Mouse (Mus musculus): ENCODE results near the gene Fam25c. TPM values are rescaled to one million over a fixed set of nuclear protein-coding genes. Genes with fewer than 3 reads are reported as not detected.
"Not testable (repeated sequence)": the region's sequence is repeated elsewhere in the genome, so short reads cannot be mapped to it uniquely, and the experiment has no call there.

The Fam25c gene
- total RNA-seq, 1 experiment from 2014 or later = not detected

- not testable (repeated sequence) for ATAC-seq (replicated peaks; ENCODE audit: low read depth, poor library complexity, severe bottlenecking)
These were observed 9.3 kb upstream of the Fam25c start for GRCm38 (mm10) chr14:34364254-34365146.

DNA sequence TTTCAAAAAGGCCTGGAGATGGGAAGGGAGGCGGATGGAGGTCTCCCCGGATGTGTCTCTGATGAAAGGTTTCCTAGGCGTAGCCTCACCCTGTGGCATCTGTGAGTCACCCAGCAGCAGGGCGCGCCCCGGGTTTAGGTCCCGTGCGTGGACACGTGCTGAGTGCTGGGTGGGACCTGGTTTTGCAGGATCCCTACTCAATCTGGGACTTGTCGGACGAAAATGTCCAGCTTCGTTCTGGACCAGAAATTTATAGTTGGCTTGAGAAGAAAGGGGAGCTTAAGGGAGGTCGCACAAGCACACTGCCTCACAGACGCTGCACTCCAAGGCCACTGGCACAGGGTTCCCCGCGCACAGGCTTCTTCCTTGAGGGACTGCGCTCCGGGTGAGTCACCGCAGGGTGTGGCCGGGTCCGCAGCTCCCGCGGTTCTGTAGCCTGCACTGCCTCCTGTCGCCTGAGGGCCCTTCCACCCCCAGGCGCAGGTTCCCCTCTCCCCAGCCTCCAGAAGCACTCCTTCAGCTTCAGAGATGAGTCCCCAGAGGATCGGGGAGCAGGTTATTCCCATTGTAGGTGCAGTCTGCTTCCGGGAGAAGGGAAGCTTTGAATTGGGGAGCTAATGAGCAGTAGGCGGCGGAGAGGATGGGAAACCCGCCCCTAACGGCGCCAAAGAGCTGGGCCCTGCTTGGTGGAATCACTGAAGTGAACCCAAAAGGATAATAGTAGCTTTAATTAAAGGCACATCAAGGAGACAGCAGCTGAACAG lies 8.4 kb upstream of the Fam25c start:
- peak; percentile 92 for ATAC-seq (replicated peaks; ENCODE audit: low read depth, poor library complexity, severe bottlenecking)

DNA sequence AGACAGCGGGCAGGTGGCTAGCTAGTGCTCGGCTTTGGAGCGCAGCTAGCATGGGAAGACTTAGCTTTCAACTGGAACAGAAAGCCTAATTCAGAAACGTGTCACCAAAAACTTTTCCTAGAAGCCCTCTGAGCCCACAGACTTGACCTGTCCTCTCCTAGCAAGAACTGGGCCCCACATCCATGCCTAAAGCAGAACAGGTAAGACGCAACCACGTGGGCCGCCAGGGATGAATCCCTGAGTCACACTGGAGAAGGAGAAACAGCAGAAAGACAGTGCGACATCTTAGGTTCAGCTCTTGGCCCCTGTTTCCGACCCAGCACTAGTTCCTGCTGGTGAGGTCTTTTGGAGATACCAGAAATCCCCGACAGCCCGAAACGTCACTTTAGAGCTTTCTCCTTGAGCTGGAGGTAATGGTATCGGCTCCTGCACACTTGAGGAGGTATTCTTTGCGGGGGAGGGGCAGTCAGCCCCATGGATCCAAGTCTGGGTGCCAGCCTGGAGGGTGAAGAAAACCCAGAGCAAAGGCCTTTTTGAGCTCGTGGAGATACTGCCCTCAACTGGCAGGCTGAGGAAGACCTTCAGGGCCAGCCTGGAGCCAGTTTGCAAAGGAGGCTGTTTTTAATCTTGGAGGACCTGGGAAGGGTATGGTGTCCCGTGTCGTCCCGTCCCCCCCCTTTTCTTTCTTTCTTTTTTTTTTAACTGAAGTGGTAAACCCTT lies 7.7 kb upstream of the Fam25c start:
- ATAC-seq (replicated peaks; ENCODE audit: low read depth, poor library complexity, severe bottlenecking) = peak; percentile 67

- ATAC-seq (replicated peaks; ENCODE audit: low read depth, poor library complexity, severe bottlenecking) = no peak
These were observed 6.9 kb upstream of the Fam25c start for GRCm38 (mm10) chr14:34362135-34362534.

DNA sequence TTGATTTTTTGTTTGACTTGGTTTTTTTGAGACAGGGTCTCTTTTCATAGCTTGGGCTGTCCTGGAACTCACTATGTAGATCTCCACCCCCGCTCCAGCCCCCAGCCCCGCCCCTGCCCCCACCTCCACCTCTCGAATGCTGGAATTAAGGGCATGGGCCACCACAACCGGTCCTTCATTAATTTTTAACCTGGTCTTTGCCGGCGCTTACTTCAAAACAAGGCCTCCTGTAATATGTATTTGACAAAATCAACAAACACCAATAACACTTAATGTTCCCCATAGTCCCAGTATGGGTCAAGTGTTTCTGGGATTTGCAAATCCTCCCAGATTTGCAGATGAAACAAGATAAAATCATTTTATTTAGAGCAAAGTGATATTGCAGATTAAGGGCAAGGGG lies 5.0 kb upstream of the Fam25c start:
- ATAC-seq (replicated peaks; ENCODE audit: low read depth, poor library complexity, severe bottlenecking) = no peak

GRCm38 (mm10) chr14:34359676-34360244 lies 4.5 kb upstream of the Fam25c start:
- ATAC-seq (replicated peaks; ENCODE audit: low read depth, poor library complexity, severe bottlenecking) = no peak

DNA sequence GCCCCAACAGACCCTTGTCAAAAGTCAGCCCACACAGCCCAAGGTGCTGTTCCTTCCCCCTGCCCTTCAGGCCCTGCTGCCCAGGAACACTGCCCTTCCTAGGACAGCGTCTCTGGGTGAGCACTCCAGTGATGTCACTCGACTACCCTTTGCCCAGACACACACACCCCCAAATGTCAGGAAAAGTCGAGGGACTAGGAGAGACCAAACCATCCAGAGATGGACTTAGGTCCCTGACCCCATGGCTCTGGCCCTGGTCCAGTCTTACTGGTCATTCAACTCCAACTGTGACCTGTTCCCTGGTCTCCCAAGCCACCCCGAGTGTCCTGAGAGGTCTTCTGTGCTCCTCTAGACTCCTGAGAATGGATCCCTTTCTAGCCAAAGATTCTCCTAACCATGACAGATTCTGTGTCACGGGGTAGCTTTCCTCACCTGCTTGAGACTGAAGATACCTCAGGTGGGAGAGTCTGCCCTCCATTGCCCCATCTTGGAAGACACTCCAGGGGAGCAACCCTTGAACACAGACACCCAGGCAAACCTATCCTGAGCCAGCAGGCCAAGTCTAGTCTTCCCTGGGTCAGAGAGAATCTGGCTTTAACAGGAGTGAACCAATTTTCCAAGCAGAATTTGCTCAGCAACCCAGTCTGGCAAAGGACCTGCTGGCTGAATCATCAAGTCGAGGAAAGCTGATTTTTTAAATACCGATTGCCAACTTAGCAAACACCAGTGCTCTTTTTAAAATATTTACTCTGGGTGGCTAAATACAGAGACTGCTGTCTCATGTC lies 2.6 kb upstream of the Fam25c start:
- ATAC-seq (replicated peaks; ENCODE audit: low read depth, poor library complexity, severe bottlenecking) = no peak

- ATAC-seq (replicated peaks; ENCODE audit: low read depth, poor library complexity, severe bottlenecking) = no peak
These were observed 777 bp downstream of the Fam25c start for GRCm38 (mm10) chr14:34354456-34354855.

DNA sequence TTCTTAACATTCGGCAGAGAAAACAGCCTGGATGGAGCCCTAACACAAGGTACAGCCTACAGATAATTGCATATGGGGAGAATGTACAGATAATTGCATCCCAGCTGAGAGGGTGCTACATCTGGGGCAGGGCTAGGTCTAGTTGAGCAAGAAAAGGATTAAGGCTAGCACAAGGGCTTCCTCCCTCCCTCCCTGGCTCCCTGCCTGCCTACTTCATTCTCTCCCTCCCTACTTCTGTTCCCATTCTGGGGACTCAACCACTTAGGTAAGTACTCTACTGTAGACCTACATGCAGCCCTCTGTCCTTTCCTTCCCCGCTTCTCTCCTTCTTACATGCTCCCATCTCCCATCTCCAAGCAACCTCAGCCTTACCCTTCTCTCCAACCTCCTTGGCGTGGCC lies 1.9 kb downstream of the Fam25c start:
- ATAC-seq (replicated peaks; ENCODE audit: low read depth, poor library complexity, severe bottlenecking) = no peak

- ATAC-seq (replicated peaks; ENCODE audit: low read depth, poor library complexity, severe bottlenecking) = no peak
These were observed 2.7 kb downstream of the Fam25c start for GRCm38 (mm10) chr14:34352523-34352922.

DNA sequence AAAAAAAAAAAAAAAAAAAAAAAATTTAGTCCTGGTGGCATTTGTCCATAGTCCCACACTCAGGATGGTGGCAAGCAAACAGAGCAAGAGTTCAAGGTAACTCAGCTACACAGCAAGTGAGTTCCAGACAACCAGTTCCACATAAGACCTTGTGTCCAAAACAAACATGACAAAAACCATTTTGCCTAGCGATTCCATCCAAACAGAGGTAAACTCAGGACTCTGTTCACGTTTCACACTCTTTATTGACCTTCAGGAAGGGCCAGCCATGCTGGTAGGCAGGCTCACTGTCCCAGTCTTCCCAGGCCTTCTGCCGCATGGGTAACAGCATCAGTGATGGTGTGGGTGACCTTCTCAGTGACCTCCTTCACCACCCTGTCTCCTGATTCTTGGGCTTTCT lies 3.6 kb downstream of the Fam25c start:
- ATAC-seq (replicated peaks; ENCODE audit: low read depth, poor library complexity, severe bottlenecking) = no peak

GRCm38 (mm10) chr14:34349007-34349406 lies 6.2 kb downstream of the Fam25c start:
- ATAC-seq (replicated peaks; ENCODE audit: low read depth, poor library complexity, severe bottlenecking) = no peak

DNA sequence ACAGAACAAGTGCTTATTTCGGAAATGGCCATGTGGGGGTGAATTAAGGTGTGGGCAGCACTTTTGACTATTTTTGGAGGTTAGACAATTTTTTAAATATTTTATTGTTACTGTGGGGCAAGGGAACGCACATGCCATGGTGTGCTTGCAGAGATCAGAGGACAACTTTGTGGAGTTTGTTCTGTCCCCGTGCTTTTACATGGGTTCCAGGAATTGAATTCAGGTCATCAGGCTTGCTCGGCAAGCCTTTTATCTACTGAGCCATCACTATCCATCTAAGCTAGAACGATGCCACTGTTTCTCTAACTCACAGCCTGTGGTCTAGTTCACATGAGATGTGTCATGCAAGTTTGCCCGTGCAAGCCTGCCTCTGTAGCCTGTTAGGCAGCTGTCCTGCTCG lies 6.9 kb downstream of the Fam25c start:
- no peak for ATAC-seq (replicated peaks; ENCODE audit: low read depth, poor library complexity, severe bottlenecking)

GRCm38 (mm10) chr14:34347084-34347483 lies 8.1 kb downstream of the Fam25c start:
- ATAC-seq (replicated peaks; ENCODE audit: low read depth, poor library complexity, severe bottlenecking) = no peak

GRCm38 (mm10) chr14:34345771-34346566 lies 9.3 kb downstream of the Fam25c start:
- ATAC-seq (replicated peaks; ENCODE audit: low read depth, poor library complexity, severe bottlenecking) = no peak

GRCm38 (mm10) chr14:34344361-34344760 lies 10.9 kb downstream of the Fam25c start:
- no peak for ATAC-seq (replicated peaks; ENCODE audit: low read depth, poor library complexity, severe bottlenecking)

DNA sequence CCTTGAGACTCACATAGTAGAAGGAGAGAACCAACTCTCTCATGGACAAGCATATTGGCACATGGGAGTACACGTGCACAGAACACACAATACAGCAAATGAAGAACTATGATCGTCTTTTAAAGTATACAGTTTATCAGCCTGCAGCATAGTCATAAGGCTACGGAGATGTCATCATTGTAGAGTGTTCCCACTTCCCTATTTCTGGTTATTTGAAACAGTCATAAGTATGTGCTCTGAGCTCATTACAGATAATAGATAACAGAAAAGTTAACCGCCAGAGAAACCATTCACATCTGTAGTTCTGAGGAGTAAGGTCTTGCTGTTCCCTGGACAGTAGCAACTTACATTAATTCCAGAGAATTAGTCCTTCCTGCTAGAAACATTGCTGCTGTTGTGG lies 12.2 kb downstream of the Fam25c start:
- peak; percentile 90 for ATAC-seq (replicated peaks; ENCODE audit: low read depth, poor library complexity, severe bottlenecking)

- ATAC-seq (replicated peaks; ENCODE audit: low read depth, poor library complexity, severe bottlenecking) = no peak
These were observed 13.2 kb downstream of the Fam25c start for GRCm38 (mm10) chr14:34341993-34342392.

DNA sequence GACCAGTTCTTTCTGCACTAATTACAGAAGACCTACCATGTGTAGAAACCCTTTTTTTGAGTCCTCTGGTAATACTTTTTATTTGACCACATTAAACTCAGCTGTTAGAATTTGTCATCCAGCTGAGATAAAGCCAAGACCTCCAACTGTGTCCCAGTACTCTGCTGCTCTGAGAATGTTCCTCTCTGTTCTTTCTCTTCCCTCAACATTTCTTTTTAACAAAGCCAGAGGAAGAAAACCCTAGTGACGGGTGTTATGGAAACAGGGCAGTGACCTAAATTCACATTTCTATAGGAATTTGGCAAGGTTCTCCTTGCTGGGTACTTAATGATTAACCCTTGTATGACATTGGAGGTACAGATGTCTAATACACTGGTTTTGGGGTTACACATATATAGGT lies 15.8 kb downstream of the Fam25c start:
- no peak for ATAC-seq (replicated peaks; ENCODE audit: low read depth, poor library complexity, severe bottlenecking)
